Mouse (Mus musculus): ENCODE measurements around the gene Galnt18.

DNA sequence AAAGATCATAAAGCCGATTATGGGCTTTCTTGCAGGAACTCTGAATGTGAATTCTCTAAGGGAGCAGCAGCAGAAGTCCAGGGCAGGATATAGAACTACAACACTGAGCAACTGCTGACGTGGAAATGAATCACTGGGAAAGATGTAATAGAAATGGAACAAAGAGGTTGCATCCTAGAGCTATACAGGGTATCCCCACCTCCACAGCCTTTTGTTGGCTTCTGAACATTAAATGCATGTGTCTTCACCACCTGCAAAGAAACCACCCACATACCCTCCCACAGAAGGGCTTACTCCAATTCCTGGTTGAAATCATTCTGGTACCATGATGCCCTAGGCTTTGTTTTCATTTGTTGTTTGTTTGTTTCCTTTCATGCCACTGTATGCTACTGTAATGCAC is 172.3 kb downstream of the Galnt18 start:
- TF ChIP-seq CTCF (IDR thresholded peaks at IDR 0.05; ENCODE audit: extremely low read depth, insufficient read depth, insufficient read length, insufficient replicate concordance) (no peak), POLR2A (IDR thresholded peaks at IDR 0.05; ENCODE audit: low read depth, low read length) (no peak)

Measured in spleen, adult 2 months (tissue).